Mouse (Mus musculus): ENCODE measurements around the gene Srd5a1.

DNA sequence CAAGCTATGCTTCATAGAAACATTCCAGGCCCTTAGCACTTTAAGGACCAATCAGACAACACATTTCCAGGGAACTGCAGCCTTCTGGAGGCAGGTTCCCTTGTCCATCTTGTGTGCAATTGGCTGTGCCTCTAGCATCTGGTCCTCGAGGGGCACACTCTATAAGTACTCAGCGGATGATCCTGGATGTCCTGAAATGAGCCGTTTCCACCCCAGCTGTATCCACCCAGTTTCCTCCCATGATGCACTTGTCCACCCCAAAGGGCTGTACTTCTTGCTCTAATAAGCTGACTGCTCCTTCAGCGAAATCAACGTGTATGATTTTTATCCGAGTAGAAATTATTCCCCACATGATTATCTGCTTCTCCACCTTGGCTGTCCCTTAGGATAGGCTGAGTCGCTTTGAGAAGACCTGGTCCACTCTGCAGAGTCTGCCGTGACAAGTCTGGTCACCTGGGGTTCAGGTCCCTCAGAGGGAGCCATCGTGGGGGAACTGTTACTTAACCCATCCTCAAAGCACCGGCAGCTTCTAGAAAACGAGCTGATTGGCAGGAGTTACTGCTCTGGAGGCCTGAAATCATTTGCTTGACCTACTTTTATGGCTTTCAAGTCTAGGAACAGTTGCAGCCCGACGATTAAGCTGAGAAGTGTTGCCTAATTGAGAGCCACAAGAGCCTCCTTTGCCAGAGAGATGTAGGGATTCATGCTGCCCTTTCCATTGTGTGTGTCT, 34.6 kb upstream of the Srd5a1 start:
- TF ChIP-seq CTCF (IDR thresholded peaks at IDR 0.05; ENCODE audit: insufficient read depth, low read length) (no peak), POLR2A (IDR thresholded peaks at IDR 0.05; ENCODE audit: borderline replicate concordance, extremely low read depth, low read depth, low read length) (no peak)

Measured in lung, adult 2 months (tissue).